Comparison of ENCODE assay signal across 17 mouse cellular contexts in genomic region chr7:16601683-16602102, GRCm38 (mm10). TPM values are rescaled to one million over a fixed set of nuclear protein-coding genes. Genes with fewer than 3 reads are reported as not detected.
DNase-seq lines count a peak whose midpoint lies in the region; ATAC-seq lines count a peak whose summit lies in the region.
"Had no signal": no experiment of that assay in that cellular context is flagged by ENCODE, and none has a peak within 500 bp of the region (broad histone marks: within the 10 kb centered on the region; RNA-seq: fewer than 3 reads in every experiment).

No protein-coding gene starts in this region.

- no peaks in the 10 kb centered on the region; the same call in 1 of the 2 replicates for H3K36me3 ChIP-seq in heart, embryonic 11.5 days (ENCODE audit: control insufficient read depth, insufficient read depth, low read length)
- H3K36me3 ChIP-seq in stomach, embryonic 16.5 days (ENCODE audit: control insufficient read depth, insufficient read depth, low read length), result no peaks in the 10 kb centered on the region
- H3K36me3 ChIP-seq: hindbrain, embryonic 12.5 days had no signal

- WGBS in heart, embryonic 11.5 days (ENCODE audit: insufficient replicate concordance), result under 1% methylated on average over 4 of the region's 4 CpGs
- WGBS in stomach, embryonic 16.5 days, result 31% methylated on average over 4 of the region's 4 CpGs

- ATAC-seq in heart, embryonic 11.5 days (replicated peaks; ENCODE audit: insufficient number of reproducible peaks, low FRiP score, low TSS enrichment), result peak; percentile 52
- ATAC-seq in stomach, embryonic 16.5 days (ENCODE audit: insufficient read depth, low FRiP score), result no peak
- ATAC-seq: forebrain, embryonic 13.5 days; midbrain, embryonic 13.5 days had no signal

- H3K4me1 ChIP-seq in heart, embryonic 11.5 days (ENCODE audit: control insufficient read depth, insufficient read depth, low read length), result peaks cover 26% of the 10 kb centered on the region
- H3K4me1 ChIP-seq in stomach, embryonic 16.5 days (ENCODE audit: control insufficient read depth, insufficient read depth, low read length), result peaks cover 3% of the 10 kb centered on the region; the same call in 1 of the 2 replicates
- H3K4me1 ChIP-seq: forebrain, embryonic 13.5 days had no signal

- H3K4me2 ChIP-seq in heart, embryonic 11.5 days, result peak overlapping the region; percentile 24
- no peak overlapping the region for H3K4me2 ChIP-seq in stomach, embryonic 16.5 days (ENCODE audit: low read depth, low read length)
- H3K4me2 ChIP-seq: embryonic facial prominence, embryonic 13.5 days; forebrain, embryonic 13.5 days; hindbrain, embryonic 12.5 days; midbrain, embryonic 13.5 days had no signal

- DNase-seq in heart, postnatal 4 days, result no peak
- DNase-seq in ovary, adult 18-20 months (ENCODE audit: low spot score), result peak; percentile 79
- no peak for DNase-seq in ovary, postnatal 14 days (ENCODE audit: low spot score)
- peak; percentile 50 for DNase-seq in liver
- DNase-seq in left cerebral cortex, postnatal 4 days, result no peak
- no peak for DNase-seq in cerebellum, adult 9-10 months
- DNase-seq: cerebellum, postnatal 10 days; kidney, adult 9 months; layer of hippocampus, adult 9-11 months; lung, postnatal 14 days; right cerebral cortex, adult 18-20 months had no signal

- no peaks in the 10 kb centered on the region for H3K9me3 ChIP-seq in heart, embryonic 11.5 days (replicated peaks; ENCODE audit: control insufficient read depth, low read length)
- peaks cover 4% of the 10 kb centered on the region; the same call in 1 of the 2 replicates for H3K9me3 ChIP-seq in stomach, embryonic 16.5 days (replicated peaks; ENCODE audit: control insufficient read depth, low read length)
- H3K9me3 ChIP-seq: hindbrain, embryonic 12.5 days; midbrain, embryonic 13.5 days had no signal

- no peak overlapping the region for H3K9ac ChIP-seq in heart, embryonic 11.5 days (ENCODE audit: low read depth, low read length)
- peak overlapping the region; percentile 3; the same call in 1 of the 2 replicates for H3K9ac ChIP-seq in stomach, embryonic 16.5 days (ENCODE audit: low read length)
- H3K9ac ChIP-seq: embryonic facial prominence, embryonic 13.5 days; forebrain, embryonic 13.5 days; hindbrain, embryonic 12.5 days; midbrain, embryonic 13.5 days had no signal

- H3K27ac ChIP-seq in heart, embryonic 11.5 days (ENCODE audit: low read depth, low read length), result peak overlapping the region; percentile 77
- H3K27ac ChIP-seq in stomach, embryonic 16.5 days (ENCODE audit: low read length), result no peak overlapping the region
- H3K27ac ChIP-seq: embryonic facial prominence, embryonic 13.5 days; forebrain, embryonic 13.5 days; hindbrain, embryonic 12.5 days; midbrain, embryonic 13.5 days had no signal

- no peak overlapping the region for H3K4me3 ChIP-seq in heart, embryonic 11.5 days (ENCODE audit: low read depth, low read length)
- no peak overlapping the region for H3K4me3 ChIP-seq in stomach, embryonic 16.5 days (replicated peaks; ENCODE audit: low read length)
- H3K4me3 ChIP-seq: embryonic facial prominence, embryonic 13.5 days; forebrain, embryonic 13.5 days; hindbrain, embryonic 12.5 days; midbrain, embryonic 13.5 days had no signal

- no peaks in the 10 kb centered on the region for H3K27me3 ChIP-seq in heart, embryonic 11.5 days (ENCODE audit: control insufficient read depth, insufficient read depth, low read length)
- H3K27me3 ChIP-seq in stomach, embryonic 16.5 days (ENCODE audit: control insufficient read depth, insufficient read depth, low read length), result no peaks in the 10 kb centered on the region
- H3K27me3 ChIP-seq: embryonic facial prominence, embryonic 13.5 days; forebrain, embryonic 13.5 days; hindbrain, embryonic 12.5 days; midbrain, embryonic 13.5 days had no signal

- intact Hi-C loops in left cerebral cortex, postnatal 4 days (cut with DNase I), result no loop called here

RNA-seq across cellular contexts. Expression of gene Arhgap35, which starts 13.1 kb away (rescaled TPM):
- polyA plus RNA-seq in heart, embryonic 11.5 days (2014; fragmentation: Nextera tagmentation; extraction: Ambion mirVana), result 15.9 and 17.2 TPM in 2 replicates
- 10 to 100 TPM; 71.9 to 74.5 TPM for total RNA-seq in heart, postnatal 4 days (2021)
- polyA plus RNA-seq in stomach, embryonic 16.5 days (2015; fragmentation: Nextera tagmentation; extraction: Ambion mirVana), result 10.7 and 11.4 TPM in 2 replicates
- 100 to 1,000 TPM; 173 to 176 TPM for total RNA-seq in left cerebral cortex, postnatal 4 days (2021)

Comparison
In these comparisons a context has a peak if more than half of its experiments do, and no peak if none do; other contexts are left out.
1. DNase-seq: peak in ovary, adult 18-20 months (single experiment) and liver (single experiment); none in heart, postnatal 4 days (single experiment), ovary, postnatal 14 days (single experiment), left cerebral cortex, postnatal 4 days (single experiment) and cerebellum, adult 9-10 months (single experiment).